Mouse (Mus musculus) left cerebral cortex, postnatal 4 days (tissue): ENCODE measurements around the gene Gpr149. TPM values are rescaled to one million over a fixed set of nuclear protein-coding genes. Genes with fewer than 3 reads are reported as not detected.

Source experiments
- DNase-seq: peaks from one replicate; pipeline ENCODE4 v3.0.0-alpha.2; 2022
- intact Hi-C: fragments of 180-260 bp; cut with DNase I; formaldehyde crosslinking; loops from one replicate; pipeline ENCODE4 v1.15.1; 2025
- total RNA-seq, 2 experiments: library from RNA; stranded (reverse); gene quantifications; 2 replicates each; pipeline ENCODE4 v1.2.3; 2021

Gene Gpr149
- 1 to 10 TPM; 4.6 to 5.1 TPM for total RNA-seq

DNA sequence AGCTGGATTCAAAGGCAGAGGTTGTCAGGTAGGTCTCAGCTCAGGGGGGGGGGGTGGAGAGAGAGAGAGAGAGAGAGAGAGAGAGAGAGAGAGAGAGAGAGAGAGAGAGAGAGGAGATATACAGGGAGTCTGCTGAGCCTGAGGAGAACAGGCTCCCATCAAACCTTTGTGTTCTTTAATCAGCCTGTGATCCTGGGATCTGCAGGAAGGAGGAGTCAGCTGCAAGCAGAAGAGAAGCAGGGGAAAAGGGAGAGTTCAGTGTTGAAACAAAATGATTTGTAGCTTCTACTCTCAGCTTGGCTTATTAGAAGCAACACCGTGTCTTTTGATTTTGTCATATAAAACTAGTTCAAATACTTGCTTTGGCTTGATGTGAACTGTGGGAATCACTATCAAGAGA is at the start of gene Gpr149:
Gpr149 (minus strand) TSS at position 168 of the 400 bp plus-strand sequence.
- intact Hi-C loops: loop anchor here (2.0 kb wide), 1 partner anchor 64 kb away; no protein-coding TSS in a partner anchor
- no peak for DNase-seq

DNA sequence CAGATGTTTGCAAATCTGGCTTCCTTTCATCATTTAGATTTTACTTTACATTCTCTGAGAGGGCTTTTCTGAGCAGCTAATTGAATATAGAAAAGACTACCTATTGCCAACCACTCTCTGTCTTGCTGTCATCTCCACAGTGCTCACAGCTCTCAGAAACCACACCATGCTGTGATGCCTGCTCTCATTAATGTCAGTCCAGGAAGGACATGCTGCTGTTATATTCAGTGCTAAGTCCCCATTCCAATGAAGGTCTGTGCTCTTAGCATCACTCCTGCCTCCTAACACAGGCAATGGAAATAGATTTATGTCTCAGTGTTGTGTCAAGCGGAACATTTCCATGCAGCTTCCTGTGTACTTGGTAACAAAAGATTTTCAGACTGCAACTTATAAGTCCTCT is 45.6 kb upstream of the Gpr149 start:
- peak; percentile 36 for DNase-seq
- intact Hi-C loops: no loop called here

DNA sequence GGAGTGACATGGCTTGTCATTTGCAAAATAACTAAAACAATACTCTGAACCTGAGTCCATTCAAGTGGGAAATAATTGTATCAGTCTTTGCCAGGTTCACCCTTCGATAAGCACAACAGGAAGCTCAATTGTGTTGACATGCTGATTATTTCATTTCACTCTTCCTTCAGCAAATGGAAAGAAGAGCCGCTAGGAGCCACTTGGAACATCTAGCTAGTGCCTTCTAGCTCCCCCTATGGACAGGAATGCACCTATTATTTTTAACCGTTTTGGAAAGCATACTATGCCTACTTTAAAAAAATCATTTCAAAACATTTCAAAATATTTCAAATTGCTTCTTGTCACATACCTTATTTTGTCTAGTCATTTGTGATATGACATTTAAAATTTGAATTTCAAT is 5.9 kb upstream of the Gpr149 start:
- intact Hi-C loops: no loop called here
- no peak for DNase-seq

DNA sequence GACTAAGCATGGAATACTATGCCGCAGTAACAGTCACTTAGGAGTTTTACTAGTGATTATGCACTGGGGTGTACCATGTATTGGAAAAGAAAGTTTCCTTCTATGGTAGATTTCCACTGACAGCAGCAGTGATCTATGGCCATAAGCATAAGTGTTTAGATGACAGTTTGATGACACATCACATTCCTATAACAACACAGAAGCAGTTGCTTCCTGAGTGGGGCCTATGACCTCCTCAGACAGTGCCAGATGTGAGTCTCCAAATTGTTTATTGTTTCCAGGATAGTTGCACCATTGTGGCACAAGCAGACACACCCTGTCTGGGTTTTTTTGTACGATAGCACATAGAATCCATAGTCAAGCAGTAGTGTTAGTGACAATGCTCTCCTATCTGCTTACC is 991 bp upstream of the Gpr149 start:
- no peak for DNase-seq
- intact Hi-C loops: loop anchor here (2.0 kb wide), 1 partner anchor 63 kb away; no protein-coding TSS in a partner anchor

DNA sequence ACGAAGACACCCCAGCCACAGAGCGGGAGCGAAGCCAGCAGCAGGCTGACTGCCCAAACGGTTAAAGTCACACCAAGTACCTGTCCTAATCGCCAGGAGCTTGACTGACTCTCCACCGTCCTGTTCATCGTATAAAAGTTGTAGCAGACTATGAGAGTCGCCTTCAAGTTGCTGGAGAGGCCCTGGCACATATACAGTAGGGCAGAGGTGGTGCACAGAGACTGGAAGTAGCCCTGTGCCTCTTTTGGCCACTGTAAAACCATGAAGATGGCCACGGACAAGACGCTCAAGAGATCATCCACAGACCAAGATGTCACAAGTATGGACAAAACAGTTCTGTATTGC is 921 bp downstream of the Gpr149 start:
- intact Hi-C loops: loop anchor here (2.0 kb wide), 1 partner anchor 65 kb away; no protein-coding TSS in a partner anchor
- no peak for DNase-seq

DNA sequence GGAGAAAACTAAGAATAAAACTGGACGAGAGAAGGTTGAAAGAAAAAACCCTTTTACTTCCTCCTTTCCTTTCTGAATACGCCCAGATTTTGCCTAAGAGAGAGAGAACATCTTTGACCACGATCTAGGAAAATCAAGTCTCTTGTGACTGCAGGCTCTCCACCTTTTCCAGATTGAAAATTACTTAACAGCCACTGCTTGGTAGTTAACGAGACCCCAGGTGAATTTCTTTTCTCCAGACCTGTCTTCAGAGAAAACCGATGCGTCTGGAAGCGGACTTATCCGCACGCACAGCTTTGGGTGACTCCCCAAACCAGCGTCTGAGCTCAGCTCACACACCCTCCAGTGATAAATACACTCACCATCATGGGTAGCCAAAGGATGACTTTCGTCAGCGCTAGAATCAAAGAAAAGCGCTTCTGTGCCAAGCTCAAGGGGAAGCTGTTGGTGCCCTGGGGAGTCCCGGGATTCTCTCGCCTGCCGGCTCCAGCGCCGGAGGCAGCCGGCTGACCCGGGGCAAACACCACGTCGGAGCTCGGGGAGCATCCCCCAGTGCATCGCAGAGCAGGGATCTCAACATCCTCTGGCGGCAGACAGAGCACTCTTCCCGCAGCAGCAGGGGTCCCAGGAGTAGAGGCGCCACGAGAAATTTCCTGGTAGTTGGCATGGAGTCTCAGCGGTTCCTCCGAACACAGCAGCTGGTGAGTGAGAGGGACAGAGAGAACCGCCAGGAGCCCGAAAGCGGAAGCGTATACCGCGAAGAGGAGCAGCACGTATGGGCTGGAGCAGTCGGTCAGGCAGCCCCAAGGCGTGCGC is 1.5 kb downstream of the Gpr149 start:
- DNase-seq: peak; percentile 53
- intact Hi-C loops: loop anchor here (2.0 kb wide), 1 partner anchor 65 kb away; no protein-coding TSS in a partner anchor

DNA sequence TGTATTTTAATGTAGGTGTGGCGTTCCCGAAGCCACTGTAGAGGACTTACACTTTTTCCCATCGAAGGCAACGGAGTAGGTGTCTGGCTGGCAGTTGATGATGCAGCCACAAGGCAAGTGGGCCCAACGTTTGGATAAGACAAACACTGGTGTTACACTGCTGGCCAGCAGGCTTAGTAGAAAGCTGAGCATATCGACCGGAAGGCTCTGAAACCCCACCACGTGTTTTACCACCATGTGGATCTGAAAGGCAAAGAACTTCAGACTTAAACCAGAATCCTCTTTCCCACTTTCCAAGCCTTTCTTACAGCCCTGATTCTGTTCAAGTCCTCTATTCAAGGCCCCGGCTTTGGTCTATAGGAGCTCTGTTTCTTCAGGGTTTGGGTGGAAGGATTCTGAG is 2.5 kb downstream of the Gpr149 start:
- intact Hi-C loops: no loop called here
- DNase-seq: no peak

DNA sequence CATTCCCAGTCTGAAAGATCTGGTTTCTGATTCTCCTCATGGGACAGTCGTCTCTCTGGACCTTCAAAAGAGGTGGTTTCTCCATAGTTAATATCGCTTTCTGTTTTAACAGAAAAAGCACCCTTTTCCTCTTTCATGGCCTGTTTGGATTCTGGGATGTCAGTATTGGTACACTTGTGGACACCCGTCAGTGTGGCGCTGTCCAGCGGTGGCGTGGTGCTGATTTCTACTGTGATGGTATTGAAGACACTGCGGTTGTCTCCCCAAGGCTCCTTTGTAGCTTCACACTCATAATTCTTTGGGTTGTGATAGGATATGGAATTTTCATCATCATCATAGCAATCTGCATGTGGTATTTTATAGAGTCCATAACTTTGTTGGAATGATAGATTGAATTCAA is 10.1 kb downstream of the Gpr149 start:
- DNase-seq: no peak
- intact Hi-C loops: no loop called here

DNA sequence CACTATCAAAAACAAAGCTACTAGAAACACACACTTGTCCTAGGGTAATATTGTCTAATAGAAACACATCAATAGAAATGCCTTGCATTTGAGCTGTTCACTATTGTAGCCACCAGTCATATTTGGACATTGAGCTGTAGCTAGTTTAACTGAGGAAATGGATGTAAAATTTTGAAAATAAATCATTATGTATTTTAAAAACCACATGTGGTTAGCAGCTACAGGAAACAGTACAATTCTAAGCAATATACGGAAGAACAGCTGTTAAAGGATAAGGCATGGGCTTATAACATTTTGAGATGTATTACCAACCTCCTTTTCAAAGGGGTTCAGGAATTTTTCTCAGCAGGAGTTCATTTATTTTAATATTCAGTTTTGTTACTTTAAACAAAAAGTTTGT is 19.9 kb downstream of the Gpr149 start:
- DNase-seq: no peak

DNA sequence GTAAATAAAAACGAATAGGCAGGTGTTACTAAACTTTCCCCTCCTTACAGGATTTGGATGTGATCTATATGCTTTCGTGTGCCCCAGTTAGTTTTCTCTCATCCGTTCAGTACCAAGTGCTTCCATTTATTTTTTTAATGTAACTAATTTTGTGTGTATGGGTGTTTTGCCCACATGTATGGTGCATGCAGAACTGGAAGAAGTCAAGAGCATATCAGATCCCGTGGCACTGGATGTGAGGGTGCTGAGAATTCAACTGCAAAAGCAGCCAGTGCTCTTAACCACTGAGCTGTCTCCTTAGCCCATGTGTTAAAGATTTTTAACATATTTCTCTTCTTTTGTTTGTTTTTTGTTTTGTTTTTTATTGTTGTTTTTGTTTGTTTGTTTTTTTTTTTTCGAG is 77.3 kb downstream of the Gpr149 start:
- intact Hi-C loops: loop anchor here (5.0 kb wide), 1 partner anchor 330 kb away; no protein-coding TSS in a partner anchor
- no peak for DNase-seq

More for the DNA sequence above, 19.9 kb downstream of the Gpr149 start:
- intact Hi-C loops: no loop called here

DNA sequence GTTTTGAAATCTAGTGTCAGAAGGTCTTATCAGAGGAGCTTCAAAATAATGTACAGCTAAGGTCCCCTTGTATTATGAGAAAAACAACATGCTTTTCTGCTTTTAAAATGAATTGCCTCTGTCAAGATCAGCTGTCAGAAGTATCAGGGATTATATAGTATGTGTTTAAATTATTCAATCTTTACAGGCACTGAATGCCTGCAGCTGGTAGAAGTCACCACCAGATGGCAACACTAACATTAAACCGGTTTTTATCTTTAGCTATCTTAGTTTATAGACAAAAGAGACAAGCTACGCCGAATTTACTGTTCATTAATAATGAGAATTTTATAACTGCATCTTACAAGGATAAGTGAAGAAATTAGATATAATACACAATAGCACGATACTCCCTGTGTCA is 77.8 kb downstream of the Gpr149 start:
- DNase-seq: no peak
- intact Hi-C loops: loop anchor here (5.0 kb wide), 1 partner anchor 330 kb away; no protein-coding TSS in a partner anchor

DNA sequence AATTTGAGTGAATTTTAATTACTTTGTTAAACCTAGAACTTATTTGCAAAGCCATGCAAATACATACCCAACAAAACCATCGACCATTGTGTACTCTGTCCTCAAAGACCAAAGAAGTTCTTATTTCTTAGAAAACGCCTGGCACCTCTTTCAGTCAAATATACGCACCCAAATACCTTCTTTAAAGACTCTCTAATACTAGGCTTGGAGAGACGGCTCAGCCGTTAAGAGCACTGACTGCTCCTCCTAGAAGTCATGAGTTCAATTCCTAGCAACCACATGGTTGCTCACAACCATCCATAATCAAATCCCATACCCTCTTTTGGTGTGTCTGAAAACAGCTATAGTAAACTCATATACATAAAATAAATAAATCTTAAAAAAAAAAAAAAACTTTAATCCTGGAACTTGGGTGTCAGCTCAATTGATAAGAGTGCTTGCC is 97.7 kb downstream of the Gpr149 start:
- DNase-seq: no peak
- intact Hi-C loops: no loop called here

DNA sequence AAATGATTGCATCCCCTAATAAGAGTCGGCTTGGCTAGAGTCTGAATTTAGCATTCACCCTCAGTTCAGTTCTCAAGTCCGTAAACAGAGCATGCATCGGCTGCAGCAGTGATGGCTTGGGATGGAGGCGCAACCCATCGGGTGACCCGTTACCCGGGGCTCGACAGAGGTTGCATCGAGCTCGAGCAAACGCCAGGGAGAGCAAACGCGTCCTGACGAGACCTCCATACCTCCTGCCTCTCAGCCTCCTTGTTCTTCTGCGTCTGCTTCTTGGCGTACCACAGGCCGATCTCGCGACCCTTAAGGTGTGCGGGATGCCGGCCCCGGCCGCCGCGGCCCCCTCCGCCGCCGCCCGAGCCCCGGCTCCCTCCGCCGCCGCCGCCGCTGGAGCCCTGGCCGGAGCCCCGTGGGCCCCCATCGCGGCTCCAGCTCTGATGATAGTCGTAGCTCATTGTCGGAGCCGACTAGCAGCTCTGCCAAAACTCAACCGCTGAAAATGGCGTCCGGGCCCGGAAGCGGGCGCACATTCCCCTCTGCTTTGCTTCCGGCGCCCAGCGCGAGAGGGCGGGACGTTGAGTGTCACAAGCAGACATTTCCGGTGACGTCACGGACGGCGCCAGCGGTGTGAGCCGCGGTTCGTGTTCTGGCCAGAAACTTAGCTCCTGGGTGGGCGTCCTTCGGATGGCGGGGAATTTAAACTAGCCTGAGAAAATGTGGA is 98.3 kb downstream of the Gpr149 start, which contains the start of gene Dhx36:
Dhx36 (minus strand) TSS at position 517 of the 718 bp plus-strand sequence.
- DNase-seq: peak; percentile 98
- intact Hi-C loops: no loop called here

DNA sequence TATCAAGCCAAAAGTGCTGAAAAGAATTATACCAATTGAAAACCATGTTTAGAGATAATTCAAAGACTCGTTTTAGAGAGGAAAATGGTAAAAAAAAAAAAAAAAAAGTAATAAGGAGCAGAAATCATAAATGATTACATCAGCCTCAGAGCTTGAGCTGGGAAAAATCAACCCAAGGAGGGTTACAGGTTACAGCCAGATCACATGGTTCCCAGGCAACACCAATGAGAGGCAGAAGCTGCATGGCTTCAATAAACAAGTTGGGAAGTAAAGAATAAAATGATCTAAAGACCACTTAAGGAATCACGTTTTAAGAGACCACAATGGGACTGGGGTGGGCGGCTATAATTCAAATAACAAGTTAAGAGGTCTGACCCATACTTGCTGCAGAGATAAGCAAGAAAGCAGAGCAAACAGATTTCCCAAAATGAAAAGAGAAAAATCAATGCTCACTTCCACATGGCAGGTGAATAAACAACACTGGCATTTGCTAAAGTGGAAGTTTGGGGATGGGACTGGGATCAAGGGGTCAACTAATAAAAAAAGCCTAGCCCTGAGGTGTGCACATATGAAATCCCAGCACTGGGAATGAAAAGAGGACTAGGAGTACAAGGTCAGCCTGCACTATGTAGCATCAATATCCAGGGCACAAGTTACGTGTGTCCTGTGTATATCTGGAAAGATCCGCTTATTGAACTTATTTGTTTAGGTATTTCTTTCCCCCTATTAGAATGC is 99.6 kb downstream of the Gpr149 start:
- DNase-seq: no peak
- intact Hi-C loops: no loop called here

DNA sequence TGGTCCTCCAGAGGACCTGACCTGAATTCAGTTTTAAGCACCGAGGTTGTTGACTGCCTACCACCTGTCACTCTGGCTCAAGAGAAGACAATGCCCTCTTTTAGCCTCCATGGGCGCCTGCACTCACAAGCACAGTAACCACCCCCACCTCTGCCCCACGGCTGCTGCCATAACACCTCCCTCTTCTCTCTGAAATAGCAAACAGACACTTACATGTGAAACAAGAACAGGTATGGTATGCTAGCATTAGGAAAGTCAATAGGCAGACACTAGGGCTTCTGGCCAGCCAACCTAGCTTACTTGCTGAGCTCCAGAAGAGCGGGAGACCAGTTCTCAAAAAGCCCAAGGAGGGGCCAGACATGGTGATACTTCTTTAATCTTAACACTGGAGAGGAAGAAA is 105.6 kb downstream of the Gpr149 start:
- no peak for DNase-seq
- intact Hi-C loops: no loop called here

DNA sequence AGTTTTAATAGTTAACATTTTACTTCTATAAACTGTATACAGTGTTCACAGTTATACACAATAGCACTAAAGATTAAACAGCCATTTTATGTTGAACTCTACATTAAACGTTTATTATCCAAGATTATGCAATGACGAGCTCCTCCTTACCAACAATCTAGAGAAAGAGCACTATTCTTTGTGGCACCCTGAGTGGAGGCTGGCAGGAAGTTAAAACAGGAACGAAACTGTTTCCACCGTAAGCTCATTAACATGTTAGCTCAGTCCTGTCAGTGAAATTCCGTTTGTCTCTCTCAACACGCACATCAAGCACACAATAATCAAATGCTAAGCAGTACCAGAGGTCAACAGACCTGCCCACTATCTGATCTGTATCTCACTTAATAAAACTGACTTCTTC is 112.4 kb downstream of the Gpr149 start:
- no peak for DNase-seq
- intact Hi-C loops: no loop called here

DNA sequence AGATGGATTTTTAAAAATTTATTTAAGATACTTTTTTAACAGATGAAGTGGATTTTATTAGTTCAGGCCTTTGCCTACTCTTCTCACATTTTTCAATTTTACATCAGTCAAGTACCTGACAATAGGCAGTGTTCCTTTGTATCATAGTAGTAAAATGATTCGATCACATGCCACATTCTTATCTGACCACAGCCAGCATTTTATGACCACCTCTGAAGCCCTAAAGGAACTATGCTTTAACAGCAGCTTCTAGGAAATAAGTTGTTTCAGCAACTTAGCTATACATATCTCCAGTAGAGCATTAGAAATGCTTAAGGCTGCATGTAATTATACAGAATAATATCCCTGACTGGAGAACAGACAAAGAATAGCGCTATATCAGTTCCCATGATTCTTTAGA is 120.6 kb downstream of the Gpr149 start:
- intact Hi-C loops: no loop called here
- DNase-seq: no peak
